Mouse (Mus musculus): ENCODE data around the gene Dnm3.

DNA sequence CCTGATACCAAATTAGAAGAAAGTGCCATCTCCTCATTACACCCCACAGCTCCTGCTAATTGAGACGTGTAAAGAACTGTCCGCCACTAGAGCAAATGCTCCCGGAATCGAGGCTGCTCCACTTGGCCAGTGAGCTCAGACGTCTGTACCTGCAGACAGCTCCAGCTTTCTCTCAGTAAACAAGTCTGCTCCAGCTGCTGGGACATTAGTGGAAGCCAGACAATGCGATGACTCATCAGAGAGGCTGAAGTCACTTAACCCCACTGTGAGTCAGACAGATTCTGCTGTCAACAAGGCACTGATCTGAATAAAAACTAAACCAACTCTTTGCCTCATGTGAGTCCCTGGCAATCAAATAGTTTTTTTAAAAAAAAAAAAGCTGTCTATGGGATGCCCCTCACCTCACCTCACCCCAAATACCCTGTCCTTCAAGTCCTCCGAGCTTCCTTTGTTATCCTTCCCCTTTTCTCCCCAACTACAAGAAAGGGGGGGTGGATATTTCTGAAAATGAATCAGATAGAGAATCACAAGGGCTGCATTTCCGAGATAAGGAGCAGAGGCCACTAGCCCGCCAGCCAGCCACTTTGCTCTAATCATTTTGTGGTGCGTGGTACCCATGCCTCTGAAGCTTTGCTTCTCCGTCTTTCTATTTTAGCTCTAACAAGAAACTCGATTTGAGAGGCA lies 31.6 kb upstream of the Dnm3 start:
- no peak for TF ChIP-seq POLR2A (IDR thresholded peaks at IDR 0.05; ENCODE audit: borderline replicate concordance, control insufficient read depth, low read depth, low read length)
- TF ChIP-seq CTCF (IDR thresholded peaks at IDR 0.05; ENCODE audit: control insufficient read depth, insufficient read depth, low read length): no peak
